Mouse (Mus musculus) adrenal gland, adult 8-10 months (tissue): ENCODE results near the gene Edem1. TPM values are rescaled to one million over a fixed set of nuclear protein-coding genes. Genes with fewer than 3 reads are reported as not detected.
A peak's percentile ranks its signal among the peaks of the same experiment; 100 is the strongest.

Experiments
- DNase-seq: peaks from one replicate; pipeline ENCODE4 v3.0.0; 2022
- total RNA-seq, 4 experiments: library from RNA; stranded (reverse); gene quantifications; 2 replicates each; pipeline ENCODE4 v1.2.4; 2022

Gene Edem1
- total RNA-seq = 10 to 100 TPM; 47.9 to 57.0 (median 51.4) TPM

GRCm38 (mm10) chr6:108828234-108828868 is at the start of gene Edem1:
Gene Edem1 (plus strand): TSS chr6:108828641.
- DNase-seq = peak; percentile 99

DNA sequence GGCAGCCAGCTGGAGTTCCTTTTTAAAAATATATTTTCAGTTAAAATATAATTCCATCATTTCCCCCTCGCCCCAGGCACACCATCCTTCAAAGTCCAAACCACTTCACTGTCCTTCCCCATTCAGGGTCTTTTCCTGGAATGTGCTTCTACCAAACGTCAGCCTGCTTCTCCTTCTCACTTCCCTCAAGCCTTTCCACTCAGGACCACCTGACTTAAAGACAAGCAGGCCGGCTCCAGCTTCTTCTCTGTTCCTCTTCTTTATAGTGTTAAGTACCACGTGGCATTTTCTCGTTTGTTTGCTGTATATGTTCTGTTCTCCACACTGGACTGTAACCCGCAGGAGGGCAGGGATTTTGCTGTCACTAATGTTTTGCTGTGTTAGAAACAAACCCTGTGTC is 46.6 kb upstream of the Edem1 start:
- DNase-seq = no peak

DNA sequence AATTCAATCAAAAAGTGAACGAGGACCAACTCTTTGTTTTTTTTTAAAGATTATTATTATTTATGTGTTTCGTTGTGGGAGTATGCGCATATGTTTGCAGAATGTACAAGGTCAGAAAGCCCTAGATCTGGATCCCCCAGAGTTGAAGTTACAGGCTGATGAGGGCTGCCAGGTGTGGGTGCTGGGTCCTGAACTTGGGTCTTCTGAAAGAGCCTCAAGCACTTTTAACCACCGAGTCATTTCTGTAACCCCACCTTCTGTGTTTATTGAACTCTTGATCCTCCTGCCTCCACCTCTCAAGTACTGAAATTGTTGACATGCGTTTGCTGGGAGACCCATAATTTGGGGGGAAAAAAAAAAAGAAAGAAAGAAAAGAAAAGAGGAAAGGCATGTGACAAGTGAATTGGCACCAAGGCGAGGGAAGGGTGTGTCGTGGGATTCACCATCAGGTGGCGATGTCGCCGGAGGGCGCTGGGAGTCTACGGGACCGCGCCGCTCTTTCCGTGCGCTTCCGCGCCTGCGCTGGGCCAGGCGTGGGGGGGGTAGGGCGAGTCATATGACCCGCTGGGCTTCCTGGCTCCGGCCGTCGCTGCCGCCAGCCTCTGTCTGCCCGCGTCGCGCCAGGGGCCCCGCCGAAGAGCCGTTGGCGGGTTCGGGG is 45.8 kb upstream of the Edem1 start, which contains the start of gene Arl8b:
Arl8b (plus strand) TSS at position 574 of the 658 bp plus-strand sequence.
- DNase-seq = peak; percentile 92

DNA sequence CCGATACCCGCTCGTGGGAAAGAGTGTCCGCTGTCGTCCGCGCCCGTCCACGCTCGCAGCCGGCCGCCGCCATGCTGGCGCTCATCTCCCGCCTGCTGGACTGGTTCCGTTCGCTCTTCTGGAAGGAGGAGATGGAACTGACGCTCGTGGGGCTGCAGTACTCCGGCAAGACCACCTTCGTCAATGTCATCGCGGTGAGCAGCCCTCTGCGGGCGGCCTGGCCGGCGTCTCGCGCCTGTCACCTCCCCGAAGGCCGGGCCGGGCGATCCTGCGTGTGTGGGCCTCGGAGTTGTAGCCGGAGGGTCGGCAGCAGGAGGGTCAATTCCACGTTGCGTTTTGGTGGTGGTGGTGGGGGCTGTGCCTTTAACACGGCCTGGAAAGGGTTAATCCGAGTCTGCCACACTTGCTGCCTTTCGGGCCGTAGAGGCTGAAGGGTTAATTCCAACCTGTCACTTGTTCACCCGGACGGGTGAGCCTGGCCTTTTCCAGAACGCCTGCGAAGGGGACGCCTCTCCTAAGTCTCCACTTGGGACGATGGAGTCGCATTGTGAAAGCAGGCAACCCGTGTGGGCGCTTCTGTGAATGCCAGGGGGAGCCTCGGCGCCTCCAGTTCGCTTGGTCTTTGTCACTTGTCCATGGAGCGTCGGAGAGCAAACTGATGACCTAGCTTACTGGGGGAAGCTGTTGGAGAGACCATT is 45.1 kb upstream of the Edem1 start:
- peak; percentile 39 for DNase-seq

DNA sequence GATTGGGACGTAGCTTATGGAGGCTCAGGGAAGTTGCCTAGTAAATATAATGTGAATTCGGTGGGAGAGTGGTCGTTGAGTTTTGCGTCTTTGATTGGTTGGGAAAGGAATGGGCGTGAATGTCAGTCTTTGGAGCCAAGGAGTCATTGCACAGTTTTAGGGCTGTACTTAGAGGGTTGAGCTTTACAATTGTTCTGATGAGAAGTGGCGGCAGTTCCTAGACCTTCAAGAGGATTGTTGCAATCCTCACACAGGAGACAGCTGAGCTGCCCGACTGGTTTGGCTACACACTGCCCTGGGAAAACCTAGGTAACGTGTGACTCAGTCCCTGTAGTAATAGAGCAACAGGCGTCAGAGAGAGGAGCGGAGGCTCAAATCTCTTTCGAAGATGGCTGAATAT is 44.4 kb upstream of the Edem1 start:
- DNase-seq = peak; percentile 25

DNA sequence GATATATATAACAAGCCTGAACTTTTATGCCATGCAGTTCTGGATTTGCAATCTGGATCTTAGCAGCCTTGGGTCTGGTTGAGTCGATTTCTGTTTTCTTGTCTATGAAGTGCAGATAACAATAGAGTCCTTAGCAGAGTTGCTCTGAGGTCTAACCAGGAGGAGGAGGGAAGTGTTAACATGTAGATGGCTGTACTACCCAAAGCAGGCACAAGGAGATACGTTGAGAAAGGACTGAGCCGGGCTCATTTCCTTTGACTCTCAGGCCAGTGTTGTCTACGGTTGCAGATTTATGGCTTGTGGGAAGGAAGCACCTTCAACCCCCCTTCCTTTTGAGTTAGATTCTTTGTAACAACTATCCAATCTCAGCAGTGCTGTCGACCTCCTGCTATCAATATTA is 43.6 kb upstream of the Edem1 start:
- no peak for DNase-seq

GRCm38 (mm10) chr6:108785551-108785950 is 42.9 kb upstream of the Edem1 start:
- no peak for DNase-seq

- no peak for DNase-seq
Measured at GRCm38 (mm10) chr6:108791498-108791897, 36.9 kb upstream of the Edem1 start.

DNA sequence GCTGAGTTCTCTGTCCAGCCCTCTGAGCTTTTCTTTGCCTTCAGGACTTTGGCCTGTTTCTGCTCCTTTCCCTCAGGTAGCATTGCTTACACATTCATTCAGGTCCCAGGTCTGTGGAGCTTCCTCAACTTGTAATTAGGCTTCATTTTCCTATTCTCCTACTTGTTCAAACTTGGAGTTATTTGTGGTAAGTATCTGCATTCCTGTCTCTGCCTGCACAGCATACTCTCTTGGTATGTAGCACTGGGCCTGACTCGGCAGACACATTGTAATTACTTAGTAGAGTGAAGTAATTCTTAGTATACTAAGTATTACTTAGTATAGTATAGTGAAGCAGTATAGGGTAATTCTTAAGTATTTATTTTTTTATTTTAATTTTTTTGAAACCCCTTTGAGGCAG is 32.5 kb upstream of the Edem1 start:
- DNase-seq = no peak

DNA sequence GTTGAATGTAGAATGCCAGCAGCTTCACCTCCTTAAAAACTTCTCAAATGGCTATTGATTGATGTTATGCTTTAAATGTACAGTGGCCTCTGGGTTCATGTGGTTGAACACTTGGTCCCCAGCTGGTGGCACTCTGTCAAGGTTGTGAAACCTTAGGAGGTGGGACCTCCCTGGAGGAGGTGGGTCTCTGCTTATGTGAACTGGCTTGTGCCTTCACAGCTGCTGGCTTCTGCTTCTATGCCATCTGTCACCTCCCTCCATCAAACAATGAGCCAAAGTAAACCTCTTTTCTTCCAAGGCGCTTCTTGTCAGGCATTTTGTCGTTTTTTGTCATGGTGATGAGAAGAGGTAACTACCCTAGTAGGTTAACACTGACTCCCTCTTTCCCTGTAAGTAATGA is 31.7 kb upstream of the Edem1 start:
- peak; percentile 8 for DNase-seq

DNA sequence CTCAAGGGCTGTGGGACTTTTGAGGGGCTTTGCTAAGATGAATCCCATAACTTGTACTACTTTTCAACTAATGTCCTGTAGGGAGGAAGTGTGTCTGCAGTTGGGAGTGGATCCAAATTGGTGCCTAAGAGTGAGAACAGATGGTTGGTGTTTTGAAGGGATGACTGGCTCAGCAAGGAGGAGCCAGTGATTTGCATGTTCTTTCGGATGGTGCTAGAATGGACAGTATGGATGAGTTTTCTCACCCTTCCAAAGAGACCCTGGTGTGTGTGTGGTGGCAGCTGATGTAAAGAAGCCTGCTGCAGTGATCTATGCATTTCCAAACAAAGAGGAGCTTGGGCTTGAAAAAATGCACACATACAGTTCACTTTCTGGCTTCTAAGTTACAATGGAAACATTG is 23.2 kb upstream of the Edem1 start:
- DNase-seq = no peak

DNA sequence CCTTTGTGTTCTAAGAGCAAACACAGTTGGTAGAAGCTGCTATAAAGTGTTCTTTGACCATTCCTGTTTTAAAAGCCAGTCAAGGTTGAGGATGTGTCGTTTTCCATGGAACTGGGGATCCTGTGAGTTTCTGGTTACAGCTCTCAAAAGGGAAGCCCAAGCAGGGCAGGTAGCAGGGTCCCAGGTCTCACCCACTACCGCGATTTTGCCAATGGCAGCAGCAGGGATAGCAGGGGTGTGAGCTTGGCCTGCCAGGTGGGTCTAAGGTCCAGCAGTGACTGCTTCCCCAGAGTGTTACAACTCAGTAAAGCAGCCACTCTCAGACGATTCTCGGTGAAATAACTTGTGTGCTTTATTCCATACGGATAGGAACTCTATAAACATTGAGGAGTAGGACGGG is 22.6 kb upstream of the Edem1 start:
- no peak for DNase-seq

- no peak for DNase-seq
Measured at GRCm38 (mm10) chr6:108807446-108807845, 21.0 kb upstream of the Edem1 start.

DNA sequence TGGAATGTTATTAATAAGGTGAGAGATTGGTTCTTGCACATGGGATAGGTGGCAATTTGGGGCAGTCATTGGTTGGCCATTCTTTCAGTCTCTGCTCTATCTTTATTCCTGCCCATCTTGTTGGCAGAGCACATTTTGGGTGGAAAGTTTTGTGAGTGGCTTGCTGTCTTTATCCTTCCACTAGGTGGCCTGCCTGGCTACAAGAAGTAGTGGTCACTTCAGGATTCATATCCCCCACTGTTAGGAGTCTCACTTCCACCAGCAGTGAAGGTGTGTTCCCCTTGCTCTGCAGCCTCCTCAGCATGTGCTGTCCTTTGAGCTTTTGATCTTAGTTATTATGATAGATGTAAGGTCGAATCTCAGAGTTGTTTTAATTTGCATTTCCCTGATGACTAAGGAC is 19.7 kb upstream of the Edem1 start:
- DNase-seq = no peak

DNA sequence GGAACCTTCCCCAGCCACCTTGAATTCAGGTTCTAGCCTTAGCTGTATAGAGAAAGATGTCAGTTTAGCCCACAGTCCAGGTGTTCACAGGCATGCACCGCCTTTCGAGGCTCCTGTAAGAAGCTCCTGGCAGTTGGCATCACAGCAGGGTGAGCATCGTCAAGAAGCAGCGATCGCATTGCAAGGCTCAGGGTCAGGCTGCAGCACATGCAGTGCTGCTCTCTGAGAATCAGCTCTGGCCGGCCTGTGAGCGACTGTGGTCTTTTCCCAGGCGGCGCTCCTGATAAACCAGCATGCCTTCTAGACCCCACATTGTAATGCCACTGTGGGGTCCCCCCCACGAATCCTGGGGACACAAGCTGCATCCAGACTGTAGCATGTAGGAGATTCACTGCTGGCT is 18.2 kb upstream of the Edem1 start:
- no peak for DNase-seq

GRCm38 (mm10) chr6:108812134-108812533 is 16.3 kb upstream of the Edem1 start:
- DNase-seq = no peak

DNA sequence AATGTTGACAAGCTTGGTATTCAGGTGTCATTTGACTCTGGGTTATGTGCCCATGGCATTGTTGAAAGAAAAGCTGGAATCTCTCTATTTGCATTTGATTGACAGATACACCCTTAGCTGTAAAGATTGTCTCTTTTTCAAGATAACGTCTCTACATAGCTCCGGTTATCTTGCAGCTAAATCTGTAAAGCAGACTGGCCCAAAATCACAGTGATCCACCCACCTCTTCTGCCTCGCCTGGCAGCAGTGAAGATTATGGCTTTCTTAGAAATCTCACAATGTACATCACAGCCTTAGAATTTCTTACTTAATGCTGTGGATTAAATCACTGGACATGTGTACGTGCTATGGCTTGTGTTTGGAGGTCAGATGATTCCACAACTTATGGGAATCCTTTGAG is 10.9 kb upstream of the Edem1 start:
- no peak for DNase-seq

- DNase-seq = no peak
Measured at GRCm38 (mm10) chr6:108824816-108825545, 3.5 kb upstream of the Edem1 start.

DNA sequence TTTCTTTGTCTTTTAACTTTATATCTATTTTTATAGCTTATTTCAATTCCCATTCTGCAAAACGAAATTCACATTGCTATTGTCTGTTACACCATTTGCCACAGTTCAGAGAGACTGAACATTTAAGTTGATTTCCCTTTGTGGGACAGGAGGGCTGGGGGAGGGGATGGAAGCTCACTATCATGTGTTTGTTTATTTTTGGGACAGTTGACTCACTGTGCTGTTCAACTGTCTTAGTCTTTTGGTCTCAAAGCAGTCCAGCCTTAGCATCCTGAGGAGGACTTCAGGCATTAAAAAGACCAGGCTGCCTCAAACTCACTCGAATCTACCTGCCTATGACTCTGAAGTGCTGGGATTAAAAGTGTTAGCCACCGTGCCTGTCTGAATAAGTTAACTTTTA is 2.4 kb upstream of the Edem1 start:
- no peak for DNase-seq

DNA sequence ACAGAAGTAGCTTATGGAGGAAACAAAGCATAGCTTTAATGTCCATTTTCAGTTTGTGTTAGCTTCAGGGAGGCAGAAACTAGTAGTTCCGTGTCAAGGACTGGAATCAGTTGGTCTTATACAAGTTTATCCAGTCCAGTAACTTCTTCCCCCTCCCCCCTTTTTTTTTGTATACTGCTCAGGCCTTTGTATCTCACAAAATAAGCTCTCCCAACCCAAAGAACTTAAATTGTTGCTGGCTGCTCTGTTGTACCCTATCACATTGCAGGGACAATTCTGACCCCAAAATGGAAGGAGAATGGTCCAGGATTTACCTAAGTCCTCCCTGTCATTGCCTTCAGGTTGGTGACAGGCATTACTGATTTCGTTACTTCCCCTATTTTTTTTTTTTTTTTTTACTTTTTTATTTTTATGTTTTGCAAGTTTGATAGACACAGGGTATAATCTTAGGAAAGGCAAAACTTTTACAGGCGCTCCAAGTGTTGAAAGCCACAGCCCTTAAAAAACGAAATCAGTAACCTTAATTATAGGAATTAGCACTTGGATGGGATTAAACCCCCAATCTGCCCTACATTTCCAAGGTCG is 1.0 kb upstream of the Edem1 start:
- no peak for DNase-seq

DNA sequence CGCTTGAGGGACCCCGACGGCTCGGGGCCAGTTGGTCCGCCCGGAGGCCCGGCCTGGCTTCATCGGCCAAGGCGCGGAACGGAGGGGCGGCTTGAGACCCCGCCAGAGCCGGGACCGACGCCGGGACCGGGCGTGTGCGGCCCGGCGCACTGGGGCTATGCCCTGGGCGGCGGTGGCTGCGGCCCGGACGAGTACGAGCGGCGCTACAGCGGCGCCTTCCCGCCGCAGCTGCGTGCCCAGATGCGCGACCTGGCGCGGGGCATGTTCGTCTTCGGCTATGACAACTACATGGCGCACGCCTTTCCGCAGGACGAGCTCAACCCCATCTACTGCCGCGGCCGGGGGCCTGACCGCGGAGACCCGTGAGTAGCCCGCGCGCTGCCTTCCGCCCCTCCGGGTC is 431 bp downstream of the Edem1 start:
- peak; percentile 29 for DNase-seq
